Mouse (Mus musculus): ENCODE data around the gene Sdhaf2. TPM values are rescaled to one million over a fixed set of nuclear protein-coding genes. Genes with fewer than 3 reads are reported as not detected.
"Not testable (repeated sequence)": the region's sequence is repeated elsewhere in the genome, so short reads cannot be mapped to it uniquely, and the experiment has no call there.

The Sdhaf2 gene
- total RNA-seq (2021), result 10 to 100 TPM; 45.0 to 47.5 TPM
- long read RNA-seq, experiment 1, transcript Sdhaf2-201 (4 exons, 2,981 nt), result major isoform, 40 of 51 reads
- long read RNA-seq, experiment 1, partial matches to known transcripts, result 1 of 51 reads
- long read RNA-seq, experiment 1, other reads (novel, unspliced or antisense), result 6 of 51 reads
- long read RNA-seq, experiment 2, transcript Sdhaf2-201 (4 exons, 2,981 nt), result major isoform, 33 of 34 reads
- long read RNA-seq, experiment 2, partial matches to known transcripts, result 0 of 34 reads
- long read RNA-seq, experiment 2, other reads (novel, unspliced or antisense), result 0 of 34 reads

DNA sequence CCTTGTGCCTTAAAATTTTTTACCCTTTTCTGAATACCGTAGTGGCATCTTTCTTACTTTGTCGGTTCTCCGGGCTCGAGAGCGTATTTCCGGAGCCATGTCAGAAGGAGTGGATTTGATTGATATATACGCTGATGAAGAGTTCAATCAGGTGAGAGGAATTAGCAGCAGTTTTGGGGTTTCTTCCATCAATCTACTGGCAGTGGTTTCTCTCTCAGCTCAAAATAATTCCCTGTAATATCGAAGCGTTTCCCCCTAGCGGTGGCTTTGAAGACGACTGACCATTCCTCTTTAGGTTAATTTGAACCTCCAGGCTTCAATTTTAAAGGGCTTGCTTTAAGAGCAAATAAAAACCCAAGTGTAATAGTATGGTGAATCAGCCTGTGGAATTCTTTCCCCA, at the start of gene Sdhaf2:
Gene Sdhaf2 (minus strand): TSS at position 233 of the 400 bp plus-strand sequence.
- no peak for DNase-seq (ENCODE audit: low spot score)

- no peak for DNase-seq (ENCODE audit: low spot score)
These were observed 43.7 kb upstream of the Sdhaf2 start for GRCm38 (mm10) chr19:10569627-10570026.

DNA sequence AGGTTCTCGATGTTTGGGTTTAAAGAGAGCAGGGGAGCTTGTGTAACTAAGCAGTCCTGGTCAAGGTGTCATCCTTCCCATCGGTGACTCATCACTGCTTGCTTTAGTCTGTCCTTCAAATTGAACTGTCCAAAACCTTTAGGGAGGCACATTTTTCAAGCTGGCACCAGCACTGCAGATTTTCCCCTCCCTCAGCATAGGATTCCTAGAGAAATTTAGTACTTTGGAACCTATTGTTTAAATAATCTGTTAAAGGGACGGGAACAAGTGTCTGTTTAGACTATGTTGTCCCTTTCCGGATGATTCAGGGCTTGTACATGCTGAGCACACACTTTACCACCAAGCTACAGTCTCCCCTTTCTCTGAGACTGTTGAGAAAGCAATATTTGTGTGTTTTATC, 39.3 kb upstream of the Sdhaf2 start:
- no peak for DNase-seq (ENCODE audit: low spot score)

DNA sequence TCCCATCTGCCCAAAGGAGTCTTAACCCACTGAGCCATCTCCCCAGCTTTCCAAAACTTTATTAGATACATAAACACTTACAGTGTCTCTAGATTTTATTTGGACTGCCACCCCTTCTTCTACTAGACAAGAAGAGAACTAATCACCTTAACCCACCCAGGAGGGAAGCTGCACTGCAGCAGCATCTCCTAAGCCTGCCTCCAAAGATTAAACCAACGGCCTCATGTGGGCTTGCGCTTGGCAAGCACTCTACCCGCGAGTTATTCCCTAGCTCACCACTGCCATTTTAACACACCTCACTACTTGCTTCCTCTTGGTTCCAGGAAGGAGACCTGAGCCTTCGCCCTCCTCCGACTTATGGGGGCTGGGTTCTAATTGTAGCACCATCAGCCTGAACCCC, 38.3 kb upstream of the Sdhaf2 start:
- DNase-seq (ENCODE audit: low spot score), result no peak

GRCm38 (mm10) chr19:10562351-10562750, 36.4 kb upstream of the Sdhaf2 start:
- no peak for DNase-seq (ENCODE audit: low spot score)

- no peak for DNase-seq (ENCODE audit: low spot score)
These were observed 35.8 kb upstream of the Sdhaf2 start for GRCm38 (mm10) chr19:10561558-10562314.

GRCm38 (mm10) chr19:10560108-10560507, 34.2 kb upstream of the Sdhaf2 start:
- no peak for DNase-seq (ENCODE audit: low spot score)

GRCm38 (mm10) chr19:10557837-10558375, 32.0 kb upstream of the Sdhaf2 start:
- DNase-seq (ENCODE audit: low spot score), result not testable (repeated sequence)

DNA sequence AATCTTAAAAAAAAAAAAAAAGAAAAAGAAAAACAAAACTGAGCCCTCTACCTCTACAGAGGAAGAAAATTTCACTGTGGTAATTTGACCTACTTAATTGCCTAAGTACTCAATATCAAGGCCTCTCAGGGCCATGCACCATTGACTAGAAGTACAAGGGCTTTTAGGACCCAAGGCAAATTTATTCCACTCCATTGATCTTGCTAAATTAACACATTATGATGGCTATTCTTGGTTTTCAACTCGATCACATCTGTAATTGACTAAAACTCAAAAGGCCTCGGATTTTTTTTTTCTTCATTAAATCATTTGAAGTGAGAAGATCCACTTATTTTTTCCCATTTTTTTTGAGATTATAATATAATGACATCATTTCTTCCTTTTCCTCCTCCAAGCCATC, 31.5 kb upstream of the Sdhaf2 start:
- no peak for DNase-seq (ENCODE audit: low spot score)

DNA sequence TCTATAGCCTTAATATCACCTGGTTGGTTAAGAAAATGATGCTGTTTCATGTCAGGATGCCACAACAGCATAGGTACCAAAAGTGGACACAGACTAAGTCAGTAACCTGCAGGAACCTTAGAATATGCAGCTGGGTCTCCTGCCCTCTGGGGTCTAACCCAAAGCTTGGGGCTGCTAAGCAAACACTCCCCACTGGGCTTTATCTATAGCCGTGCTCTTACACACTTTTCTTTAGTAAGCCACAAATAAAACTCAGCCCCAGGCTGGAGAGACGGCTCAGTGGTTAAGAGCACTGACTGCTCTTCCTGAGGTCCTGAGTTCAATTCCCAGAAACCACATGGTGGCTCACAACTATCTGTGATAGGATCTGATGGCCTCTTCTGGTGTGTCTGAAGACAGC, 31.1 kb upstream of the Sdhaf2 start:
- DNase-seq (ENCODE audit: low spot score), result no peak

- peak; percentile 80 for DNase-seq (ENCODE audit: low spot score)
These were observed 29.9 kb upstream of the Sdhaf2 start, which contains the start of gene Tmem216 for GRCm38 (mm10) chr19:10555624-10556510. Tmem216 (minus strand) TSS chr19:10556238.

GRCm38 (mm10) chr19:10539454-10539853, 13.5 kb upstream of the Sdhaf2 start:
- DNase-seq (ENCODE audit: low spot score), result no peak

DNA sequence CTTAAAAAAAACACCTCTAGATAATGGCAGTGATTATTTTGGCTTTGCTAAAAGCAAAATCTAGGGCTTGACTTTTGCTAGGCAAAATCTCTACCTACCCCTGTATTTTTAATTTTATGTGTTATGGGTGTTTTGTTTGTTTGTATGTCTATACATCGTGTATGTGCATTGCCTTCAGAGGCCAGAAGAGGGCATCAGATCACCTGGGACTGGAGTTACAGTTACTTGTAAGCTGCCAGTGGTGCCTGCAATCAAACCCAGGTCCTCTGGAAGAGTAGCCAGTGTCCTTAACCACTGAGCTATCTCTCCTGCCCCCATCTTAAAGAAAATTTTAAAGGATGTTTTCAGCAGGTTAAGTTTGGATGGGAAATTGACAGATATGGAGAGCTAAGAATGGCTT, 4.1 kb upstream of the Sdhaf2 start:
- DNase-seq (ENCODE audit: low spot score), result no peak

DNA sequence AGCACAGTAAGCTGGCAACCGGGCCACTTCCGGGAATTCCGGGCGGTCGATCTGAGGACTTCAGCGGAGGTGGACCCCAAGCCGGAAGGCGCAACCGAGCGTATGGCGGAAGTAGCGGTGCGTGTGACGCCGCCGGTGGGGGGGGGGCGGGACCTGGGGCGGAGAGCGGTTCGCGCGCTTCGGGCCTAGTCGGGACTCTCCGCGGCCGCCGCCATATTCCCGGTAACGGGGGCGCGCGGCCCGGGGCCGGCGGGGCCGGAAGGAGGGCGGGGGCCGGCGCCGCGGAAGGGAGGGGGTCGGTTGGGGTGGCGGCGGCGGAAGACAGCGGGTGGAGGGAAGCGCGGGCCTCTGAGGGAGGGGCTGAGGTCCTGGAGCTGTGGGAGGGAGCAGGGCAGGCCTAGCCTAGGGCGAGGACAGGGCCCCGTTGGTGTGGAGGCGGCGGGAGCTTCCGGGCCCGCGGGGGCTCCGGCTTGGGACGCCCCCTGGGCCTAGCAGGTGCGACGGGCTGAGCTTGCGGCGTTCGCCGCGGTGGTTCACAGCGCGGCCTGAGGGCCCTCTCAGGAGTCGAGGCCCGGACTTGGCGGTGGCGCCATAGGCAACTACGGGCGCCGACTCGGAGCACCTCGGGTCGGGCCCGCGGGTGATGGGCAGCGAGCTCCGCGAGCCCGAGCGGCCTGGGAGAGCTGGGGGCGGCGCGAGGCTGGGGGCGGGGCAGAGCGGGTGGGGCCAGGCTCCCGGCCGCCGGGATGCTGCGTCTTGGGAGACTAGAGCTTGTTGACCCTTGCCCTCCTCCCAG, 638 bp downstream of the Sdhaf2 start, which contains the start of gene Cpsf7:
Gene Cpsf7 (plus strand): TSS at position 161 of the 796 bp plus-strand sequence.
- DNase-seq (ENCODE audit: low spot score), result peak; percentile 90

DNA sequence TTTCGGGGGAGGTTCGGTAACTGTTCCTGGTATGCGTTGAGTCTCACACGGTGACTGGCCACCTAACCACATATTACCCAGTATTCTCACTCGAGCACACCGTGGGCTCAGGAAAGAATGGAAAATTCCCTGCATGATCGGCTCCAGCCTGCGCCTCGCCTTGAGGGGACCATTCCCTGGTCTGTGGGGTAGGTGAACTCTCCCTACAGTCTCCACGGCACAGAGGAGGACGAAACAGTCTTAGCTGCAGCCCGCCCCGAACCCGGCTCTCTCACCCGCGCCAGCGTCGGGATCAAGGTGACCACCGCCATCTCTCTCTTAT, 1.2 kb downstream of the Sdhaf2 start:
- DNase-seq (ENCODE audit: low spot score), result no peak

DNA sequence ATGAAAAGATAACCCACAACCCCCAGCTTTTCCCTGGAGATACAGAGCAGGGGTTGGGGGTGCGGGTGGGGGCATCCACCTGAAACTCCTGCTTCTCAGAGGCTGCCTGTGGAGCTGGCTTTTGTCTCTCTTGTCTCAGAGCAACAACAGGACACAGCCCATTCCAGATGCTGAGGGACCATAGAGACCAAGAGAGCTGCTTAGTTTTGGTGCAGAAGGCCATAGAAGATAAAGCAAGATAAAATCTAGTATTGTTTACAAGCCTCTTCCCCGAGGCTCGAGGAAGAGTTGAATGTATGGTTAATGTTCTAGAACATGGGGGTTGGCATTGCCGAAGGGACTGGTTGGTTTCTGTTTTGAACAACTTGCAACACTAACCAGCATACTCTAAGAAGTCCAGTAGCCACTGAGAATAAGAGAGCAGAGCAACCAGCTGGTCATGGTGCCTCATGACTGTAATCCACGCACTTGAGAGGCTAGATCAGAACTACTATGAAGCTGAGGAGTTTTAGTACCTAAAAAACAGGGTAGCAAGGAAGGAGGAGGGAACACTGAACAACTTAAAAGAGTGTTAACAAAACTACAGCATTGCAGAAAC, 2.4 kb downstream of the Sdhaf2 start:
- no peak for DNase-seq (ENCODE audit: low spot score)

- no peak for DNase-seq (ENCODE audit: low spot score)
These were observed 4.0 kb downstream of the Sdhaf2 start for GRCm38 (mm10) chr19:10521926-10522325.

DNA sequence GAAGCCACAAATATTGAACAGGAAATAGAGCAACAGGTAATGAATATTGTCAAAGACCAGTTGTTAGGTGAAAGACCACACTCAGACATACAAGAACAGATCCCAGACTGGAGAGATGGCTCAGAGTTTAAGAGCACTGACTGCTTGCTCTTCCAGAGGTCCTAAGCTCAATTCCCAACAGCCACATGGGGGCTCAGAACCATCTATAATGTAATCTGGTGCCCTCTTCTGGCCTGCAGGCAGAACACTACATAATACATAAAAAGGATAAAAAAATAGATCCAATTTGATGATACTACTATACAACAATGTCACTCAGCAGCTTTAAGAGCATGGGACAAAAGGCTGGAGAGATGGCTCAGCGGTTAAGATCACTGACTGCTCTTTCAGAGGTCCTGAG, 5.6 kb downstream of the Sdhaf2 start:
- DNase-seq (ENCODE audit: low spot score), result no peak

DNA sequence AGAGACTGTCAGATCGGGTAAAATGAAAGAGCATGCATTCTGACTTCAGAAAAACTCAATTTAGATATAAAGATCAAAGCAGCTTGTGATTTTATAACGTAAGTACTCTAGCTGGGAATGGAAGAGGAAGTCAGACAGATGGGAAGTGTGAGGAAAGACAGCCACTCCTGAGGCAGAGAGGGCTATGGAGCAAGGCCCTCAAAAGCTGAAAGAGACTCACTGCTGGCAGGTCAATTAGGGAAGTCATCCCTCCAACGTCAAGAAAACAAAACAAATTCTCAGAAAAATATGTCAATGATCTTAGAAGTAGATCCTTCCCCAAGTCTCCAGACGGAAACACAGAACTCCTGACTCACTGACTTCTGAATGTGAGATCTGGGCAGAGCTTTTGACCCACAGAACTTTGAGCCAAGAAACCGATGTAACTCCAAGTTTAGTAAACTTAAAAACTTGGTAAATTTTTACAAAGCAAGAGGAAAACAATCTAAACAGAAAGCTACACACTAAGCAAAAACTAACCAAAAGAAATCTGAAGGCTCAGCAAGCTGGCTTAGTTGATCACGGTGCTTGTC, 15.1 kb downstream of the Sdhaf2 start:
- no peak for DNase-seq (ENCODE audit: low spot score)

DNA sequence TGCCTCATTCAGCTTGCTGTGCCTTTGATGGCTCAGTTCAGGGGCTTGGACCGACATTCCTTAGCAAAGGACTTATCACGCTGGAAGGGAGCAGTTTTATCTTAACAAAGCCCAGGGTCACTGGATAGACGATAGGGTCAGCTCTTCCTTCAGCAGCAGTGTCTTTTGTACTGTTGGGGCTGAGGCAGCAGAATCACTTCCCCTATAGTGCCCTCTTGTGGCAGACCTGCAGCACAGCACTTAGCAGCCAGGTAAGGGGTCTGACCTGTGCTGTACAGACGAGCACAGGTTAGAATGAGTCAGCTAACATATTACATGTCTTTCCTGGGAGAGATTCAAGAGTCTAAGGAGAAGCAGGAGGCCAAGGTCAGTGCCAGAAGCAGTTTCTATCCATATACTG, 23.4 kb downstream of the Sdhaf2 start:
- peak; percentile 39 for DNase-seq (ENCODE audit: low spot score)
